Mouse (Mus musculus): ENCODE measurements around the gene Rnf149.

DNA sequence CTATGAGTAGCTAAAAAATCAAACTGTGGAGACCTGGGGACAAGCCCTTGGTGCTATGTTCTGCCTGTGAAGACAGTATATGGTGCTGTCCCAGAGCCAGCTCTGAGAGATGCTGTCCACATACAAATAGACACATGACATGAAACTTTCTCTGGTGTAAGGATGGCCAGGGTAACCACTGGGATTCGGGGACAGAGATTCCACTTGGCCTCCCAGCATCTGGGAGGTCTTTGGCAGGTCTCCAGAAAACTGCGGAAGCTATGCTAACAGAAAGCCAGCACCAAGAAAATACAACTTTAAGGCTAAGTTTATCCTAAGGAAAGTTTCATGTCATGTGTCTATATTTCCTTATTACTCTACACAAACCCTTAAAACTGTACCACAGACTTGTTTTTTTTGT, 27.4 kb downstream of the Rnf149 start:
- TF ChIP-seq CTCF (IDR thresholded peaks at IDR 0.05; ENCODE audit: low read depth, low read length), result no peak
- TF ChIP-seq POLR2A (IDR thresholded peaks at IDR 0.05; ENCODE audit: insufficient read depth, low read length), result no peak
- TF ChIP-seq EP300 (IDR thresholded peaks at IDR 0.05; ENCODE audit: insufficient read depth, low read depth, low read length), result no peak
